In the genomic region with DNA sequence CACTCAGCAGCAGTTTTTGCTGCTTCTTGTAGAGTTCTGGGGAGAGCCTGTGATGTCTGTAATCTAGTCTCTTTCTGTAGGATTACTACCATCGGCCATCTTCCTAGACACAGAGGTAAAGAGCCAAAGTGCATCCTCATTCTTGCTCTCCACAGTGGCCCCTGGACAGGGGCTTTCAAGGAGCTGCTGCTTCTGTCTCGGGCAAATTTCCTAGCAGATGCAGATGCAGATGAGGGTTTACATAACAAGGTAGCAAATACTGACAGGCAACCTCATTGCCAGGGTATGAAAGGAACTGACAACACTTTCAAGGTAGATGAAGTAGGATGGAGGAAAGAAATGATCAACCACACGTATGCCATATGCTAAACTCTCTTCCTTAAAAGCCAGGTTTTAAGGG, we compare ENCODE assay signal across 19 mouse cellular contexts.
"Had no signal": no experiment of that assay in that cellular context is flagged by ENCODE, and none has a peak within 500 bp of the region (broad histone marks: within the 10 kb centered on the region; RNA-seq: fewer than 3 reads in every experiment).

No protein-coding gene starts in this region.

- H3K27ac ChIP-seq: liver, embryonic 15.5 days; midbrain, embryonic 12.5 days; neural tube, embryonic 13.5 days; neural tube, embryonic 15.5 days; stomach, embryonic 15.5 days; stomach, postnatal 0 days had no signal

- H3K9ac ChIP-seq: liver, embryonic 15.5 days; lung, embryonic 14.5 days; midbrain, embryonic 12.5 days; neural tube, embryonic 13.5 days; neural tube, embryonic 15.5 days; stomach, embryonic 15.5 days had no signal

- H3K9me3 ChIP-seq: liver, embryonic 15.5 days; midbrain, embryonic 12.5 days; neural tube, embryonic 13.5 days; neural tube, embryonic 15.5 days; stomach, embryonic 15.5 days had no signal

- H3K4me3 ChIP-seq: liver, embryonic 15.5 days; midbrain, embryonic 12.5 days; myocyte; neural tube, embryonic 13.5 days; neural tube, embryonic 15.5 days; stomach, embryonic 15.5 days had no signal

- H3K4me2 ChIP-seq: liver, embryonic 15.5 days; lung, embryonic 14.5 days; midbrain, embryonic 12.5 days; neural tube, embryonic 13.5 days; neural tube, embryonic 15.5 days; stomach, embryonic 15.5 days had no signal

- H3K4me1 ChIP-seq: liver, embryonic 15.5 days had no signal

- DNase-seq: lung, adult 18-20 months; lung, embryonic 14.5 days; lung, postnatal 10 days; lung, postnatal 4 days; midbrain, embryonic 14.5 days; retina, postnatal 1 day; right cerebral cortex, adult 18-20 months; right cerebral cortex, postnatal 14 days; thymus, adult 2 months; thymus, postnatal 25 days; thymus, postnatal 4 days had no signal

- ATAC-seq: midbrain, embryonic 16.5 days had no signal

- H3K36me3 ChIP-seq: liver, embryonic 15.5 days; midbrain, embryonic 12.5 days; neural tube, embryonic 13.5 days; neural tube, embryonic 15.5 days; stomach, embryonic 15.5 days had no signal
